Mouse (Mus musculus) urinary bladder, adult 18-20 months (tissue): ENCODE data around the gene Atp5g1.
A peak's percentile ranks its signal among the peaks of the same experiment; 100 is the strongest.
"Not testable (repeated sequence)": the region's sequence is repeated elsewhere in the genome, so short reads cannot be mapped to it uniquely, and the experiment has no call there.

Experiments used
- DNase-seq, 2 experiments: peaks; one replicate each; pipeline ENCODE4 v3.0.0; 2022; ENCODE audit warnings: low spot score in 2 of 2, mixed read lengths in 2 of 2

The Atp5g1 gene

DNA sequence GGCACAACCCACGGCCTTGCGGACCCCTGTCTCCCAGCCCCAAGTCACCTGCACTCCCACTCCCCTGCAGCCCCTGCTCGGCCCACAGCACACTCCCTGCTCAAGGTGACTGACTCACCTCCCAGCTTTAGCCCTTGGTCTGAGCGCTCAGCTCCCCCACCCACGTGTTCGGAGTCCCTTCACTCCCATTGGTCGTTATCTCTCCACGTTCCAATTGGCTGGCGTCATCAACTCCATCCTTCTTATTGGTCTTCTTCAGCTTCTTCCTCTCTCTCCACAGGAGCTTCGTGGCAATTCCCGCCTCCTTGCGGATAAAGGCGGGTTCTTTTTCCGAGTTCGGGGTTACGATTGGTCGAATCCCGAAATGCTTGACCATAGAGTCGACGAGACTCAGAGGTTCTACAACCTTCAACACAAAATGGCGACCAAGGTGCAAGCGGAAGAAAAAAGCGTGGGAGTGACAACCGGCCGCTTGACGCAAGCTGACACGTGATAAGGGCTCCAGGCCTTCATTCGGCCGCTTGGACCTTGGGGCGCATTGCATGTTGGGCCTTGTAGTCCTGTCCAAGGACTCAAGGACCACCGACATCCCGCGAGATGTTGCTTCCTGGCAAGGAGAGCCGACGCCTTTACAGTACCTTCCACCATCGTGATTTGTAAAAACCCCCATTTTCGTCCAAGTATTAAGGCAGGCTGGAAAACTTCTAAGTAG, at the start of gene Atp5g1:
TSS of gene Atp5g1 (minus strand) at position 162 of the 712 bp plus-strand sequence.
- peak; percentile 86 to 98 for DNase-seq

- DNase-seq = peak in 1 of 2 experiments; percentile 27
Observed at GRCm38 (mm10) chr11:96124052-96124914, 48.8 kb upstream of the Atp5g1 start.

DNA sequence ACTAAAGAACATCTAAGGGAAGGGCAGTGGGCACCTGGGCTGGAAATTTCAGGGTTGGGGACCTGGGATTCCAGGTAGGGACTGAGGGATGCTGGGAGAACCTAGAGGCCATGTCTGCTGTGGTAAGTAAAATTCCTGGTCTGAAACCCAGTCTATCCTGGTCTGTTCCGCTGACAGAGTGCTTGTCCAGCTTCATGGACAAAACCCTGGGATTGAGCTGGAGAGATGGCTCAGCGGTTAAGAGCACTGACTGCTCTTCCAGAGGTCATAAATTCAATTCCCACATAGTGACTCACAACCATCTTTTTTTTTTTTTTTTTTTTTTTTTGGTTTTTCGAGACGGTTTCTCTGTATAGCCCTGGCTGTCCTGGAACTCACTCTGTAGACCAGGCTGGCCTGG, 47.3 kb upstream of the Atp5g1 start:
- DNase-seq = not testable (repeated sequence)

- DNase-seq = no peak
Observed at GRCm38 (mm10) chr11:96119401-96119800, 43.9 kb upstream of the Atp5g1 start.

DNA sequence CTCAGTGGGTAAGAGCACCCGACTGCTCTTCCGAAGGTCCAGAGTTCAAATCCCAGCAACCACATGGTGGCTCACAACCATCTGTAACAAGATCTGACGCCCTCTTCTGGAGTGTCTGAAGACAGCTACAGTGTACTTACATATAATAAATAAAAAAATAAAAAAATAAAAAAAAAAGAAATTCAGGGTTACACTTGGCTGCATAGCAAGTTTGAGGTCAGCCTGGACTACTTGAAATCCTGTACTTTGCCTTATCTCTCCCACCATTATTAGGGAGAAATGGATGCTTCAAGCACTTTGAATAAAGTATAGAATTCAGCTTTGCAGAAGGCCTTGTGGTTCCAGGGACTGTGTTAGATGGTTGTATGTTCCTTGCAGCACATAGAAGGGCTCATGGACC, 41.5 kb upstream of the Atp5g1 start:
- not testable (repeated sequence) for DNase-seq

- DNase-seq = no peak
Observed at GRCm38 (mm10) chr11:96116116-96116515, 40.6 kb upstream of the Atp5g1 start.

DNA sequence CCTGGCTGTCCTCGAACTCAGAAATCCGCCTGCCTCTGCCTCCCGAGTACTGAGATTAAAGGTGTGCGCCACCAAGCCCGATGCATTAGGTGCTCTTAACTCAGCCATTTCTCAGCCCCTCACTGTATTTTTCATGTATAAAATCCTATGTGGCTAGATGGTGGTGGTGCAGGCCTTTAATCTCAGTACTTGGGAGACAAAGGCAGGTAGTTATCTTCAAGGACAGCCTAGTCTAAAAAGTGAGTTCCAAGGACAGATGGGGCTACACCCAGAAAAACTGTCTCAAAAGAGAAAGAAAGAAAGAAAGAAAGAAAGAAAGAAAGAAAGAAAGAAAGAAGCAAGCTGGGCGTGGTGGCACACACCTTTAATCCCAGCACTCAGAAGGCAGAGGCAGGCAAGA, 39.9 kb upstream of the Atp5g1 start:
- no peak for DNase-seq

GRCm38 (mm10) chr11:96114077-96114476, 38.6 kb upstream of the Atp5g1 start:
- DNase-seq = no peak

DNA sequence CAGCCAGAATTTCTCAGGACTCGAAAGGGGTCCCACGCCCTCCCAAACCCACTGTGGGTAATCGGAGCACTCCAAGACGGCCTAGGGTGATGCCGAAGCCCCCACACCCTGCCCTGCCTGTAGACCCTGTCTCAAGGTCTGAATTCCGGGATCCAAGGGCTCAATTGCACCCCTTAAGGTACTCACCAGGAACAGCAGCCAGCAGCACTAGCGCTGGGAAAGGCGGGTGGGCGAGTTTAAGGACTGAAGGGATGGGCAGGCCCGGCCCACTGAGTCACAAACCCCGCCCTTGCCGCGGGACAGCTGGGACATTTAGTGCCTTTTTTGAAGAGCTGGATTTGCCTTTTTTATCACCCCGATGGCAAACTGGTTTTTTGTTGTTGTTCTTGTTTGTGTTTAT, 36.3 kb upstream of the Atp5g1 start, which contains the start of gene Calcoco2:
TSS of gene Calcoco2 (minus strand) at position 214 of the 400 bp plus-strand sequence.
- DNase-seq = no peak

GRCm38 (mm10) chr11:96110950-96111349, 35.5 kb upstream of the Atp5g1 start:
- DNase-seq = not testable (repeated sequence)

DNA sequence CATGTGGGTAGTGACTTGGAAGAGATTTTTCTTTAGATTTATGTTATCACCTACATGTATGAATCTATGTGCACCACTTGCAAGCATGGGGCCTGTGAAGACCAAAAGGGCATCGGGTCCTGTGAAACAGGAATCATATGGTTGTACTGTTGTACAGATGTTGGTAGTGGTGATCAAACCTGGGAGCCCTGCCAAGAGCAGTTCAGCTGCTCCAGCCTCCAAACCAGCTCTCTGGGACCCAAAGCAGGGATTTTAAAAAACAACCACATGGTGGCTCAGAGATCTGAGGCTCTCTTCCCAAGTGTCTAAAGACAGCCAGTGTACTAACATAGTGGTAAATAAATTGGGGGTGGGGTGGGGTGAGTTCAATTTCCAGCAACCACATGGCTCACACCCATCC, 32.9 kb upstream of the Atp5g1 start:
- DNase-seq = no peak

GRCm38 (mm10) chr11:96093361-96093760, 17.9 kb upstream of the Atp5g1 start:
- DNase-seq = peak in 1 of 2 experiments; percentile 23

- DNase-seq = no peak
Observed at GRCm38 (mm10) chr11:96092674-96093291, 17.3 kb upstream of the Atp5g1 start.

DNA sequence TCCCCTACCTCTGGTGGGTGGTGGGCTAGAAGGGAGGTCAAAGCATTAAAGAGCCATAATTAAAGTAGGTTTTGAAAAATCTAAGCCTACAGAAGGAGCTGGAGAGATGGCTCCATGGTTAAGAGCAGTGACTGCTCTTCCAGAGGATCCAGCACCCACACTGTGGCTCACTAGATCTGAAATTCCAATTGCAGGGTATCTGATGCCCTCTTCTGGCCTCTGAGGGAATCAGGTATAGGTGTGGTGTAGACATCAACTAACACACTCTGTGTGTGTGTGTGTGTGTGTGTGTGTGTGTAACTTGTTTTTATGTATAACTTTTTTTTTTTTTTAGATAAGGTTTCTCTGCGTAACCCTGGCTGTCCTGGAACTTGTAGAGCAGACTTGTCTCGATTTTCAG, 15.6 kb upstream of the Atp5g1 start:
- no peak for DNase-seq

DNA sequence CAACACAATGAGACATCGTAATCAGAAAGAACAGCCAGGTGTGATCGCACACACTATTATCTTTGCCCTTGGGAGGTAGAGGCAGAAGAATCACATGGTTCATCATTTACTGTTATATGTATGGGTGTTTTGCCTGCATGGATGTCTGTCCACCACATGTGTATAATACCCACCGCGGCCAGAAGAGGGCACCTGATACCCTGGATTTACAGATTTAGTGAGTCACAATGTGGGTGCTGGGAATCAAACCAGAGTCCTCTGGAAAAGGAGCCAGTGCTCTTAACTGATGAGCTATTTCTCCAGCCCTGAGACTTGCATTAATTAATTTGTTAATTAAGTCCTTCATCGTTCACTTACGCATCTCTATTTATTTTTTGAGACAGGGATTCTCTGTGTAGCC, 12.5 kb upstream of the Atp5g1 start:
- no peak for DNase-seq

DNA sequence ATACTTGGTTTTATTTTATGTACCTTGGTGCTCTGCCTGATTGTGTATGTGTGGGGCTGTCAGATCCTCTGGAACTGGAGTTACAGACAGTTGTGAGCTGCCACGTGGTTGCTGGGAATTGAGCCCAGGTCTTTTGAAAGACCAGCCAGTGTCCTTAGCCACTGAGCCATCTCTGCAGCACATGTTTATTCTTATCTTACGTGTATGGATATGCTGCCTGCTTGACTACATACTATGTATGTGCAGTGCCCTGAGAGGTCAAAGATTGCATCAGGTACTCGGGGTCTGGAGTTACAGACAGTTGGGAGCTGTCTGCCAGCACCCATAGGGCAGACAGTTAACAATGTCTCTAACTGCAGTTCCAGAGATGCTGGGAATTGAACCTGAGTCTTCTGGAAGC, 7.2 kb upstream of the Atp5g1 start:
- no peak for DNase-seq

- no peak for DNase-seq
Observed at GRCm38 (mm10) chr11:96080736-96081135, 5.3 kb upstream of the Atp5g1 start.

- DNase-seq = no peak
Observed at GRCm38 (mm10) chr11:96076221-96077105, 993 bp upstream of the Atp5g1 start.

GRCm38 (mm10) chr11:96075177-96075508, 327 bp downstream of the Atp5g1 start:
- DNase-seq = no peak

DNA sequence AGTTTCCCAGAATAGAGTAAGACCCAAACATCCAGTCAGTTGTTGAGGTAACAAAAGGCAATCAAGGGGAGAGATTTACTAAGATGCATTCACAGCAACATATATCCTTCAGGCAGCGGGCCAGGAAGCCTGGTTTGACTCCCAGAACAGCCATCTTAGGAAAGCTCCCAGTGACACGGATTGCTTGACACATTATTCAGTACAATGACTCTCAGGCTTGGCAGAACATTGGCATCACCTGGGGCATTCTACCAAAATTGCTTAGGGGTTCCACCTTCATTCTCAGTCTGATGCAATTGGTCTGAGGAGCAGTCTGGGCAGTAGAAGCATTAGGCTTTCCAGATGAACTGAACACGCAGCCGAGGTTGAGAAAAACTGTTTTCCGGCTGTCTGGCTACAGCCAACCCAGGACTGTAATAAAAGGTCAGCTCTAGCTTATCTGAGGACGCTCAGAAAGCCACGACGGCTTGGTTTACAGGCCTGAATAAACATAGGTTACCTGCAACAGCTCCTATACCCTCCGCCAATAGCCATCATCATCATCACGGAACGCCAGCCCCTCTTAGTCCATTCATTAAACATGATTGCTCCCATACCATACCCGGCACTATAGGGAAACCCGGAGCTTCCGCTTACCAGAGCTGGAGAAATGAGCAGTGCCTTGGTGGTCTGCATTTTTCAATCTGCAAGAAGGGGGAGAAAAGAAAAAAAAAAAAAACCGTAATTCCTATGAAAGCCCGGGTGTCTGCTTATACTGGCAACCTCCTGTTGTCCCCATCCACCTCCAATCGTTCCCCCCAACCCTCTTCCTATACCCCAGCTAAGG, 906 bp downstream of the Atp5g1 start:
- no peak for DNase-seq
